Mouse (Mus musculus) limb, embryonic 10.5 days (tissue): ENCODE data around the gene Zpbp. TPM values are rescaled to one million over a fixed set of nuclear protein-coding genes. Genes with fewer than 3 reads are reported as not detected.
A peak's percentile ranks its signal among the peaks of the same experiment; 100 is the strongest.

Source experiments
- DNase-seq: peaks from one replicate; pipeline ENCODE4 v3.0.0-alpha.2; 2017; ENCODE audit warnings: low spot score
- H3K27ac ChIP-seq: fragments of 300-500 bp; sonication (generic); 2 replicates; pipeline ENCODE4 v1.5.1; 2016; ENCODE audit warnings: mild to moderate bottlenecking
- H3K27me3 ChIP-seq: fragments of 300-500 bp; sonication (generic); 2 replicates; pipeline ENCODE4 v1.6.1; 2016; ENCODE audit warnings: low read depth, mild to moderate bottlenecking; ENCODE audit not compliant: poor library complexity, severe bottlenecking
- H3K36me3 ChIP-seq: fragments of 300-500 bp; sonication (generic); 2 replicates; pipeline ENCODE4 v1.6.1; 2016; ENCODE audit warnings: mild to moderate bottlenecking, moderate library complexity
- H3K4me1 ChIP-seq: fragments of 300-500 bp; sonication (generic); 2 replicates; pipeline ENCODE4 v1.6.1; 2016
- H3K4me3 ChIP-seq: fragments of 300-500 bp; sonication (generic); 2 replicates; pipeline ENCODE4 v1.5.1; 2016; ENCODE audit warnings: mild to moderate bottlenecking, moderate library complexity
- H3K9me3 ChIP-seq: fragments of 300-500 bp; sonication (generic); replicated peaks from 2 replicates; pipeline ENCODE4 v1.6.1; 2016; ENCODE audit warnings: mild to moderate bottlenecking
- WGBS: fragments of 180-500 bp; shearing (Covaris S2); methylation state at CpG from one replicate; pipeline ENCODE4 v1.1.7; 2016; 5-methylcytosine and 5-hydroxymethylcytosine counted together
- polyA plus RNA-seq: library from polyadenylated mRNA; unstranded; fragments of >200 nt; fragmentation: Nextera tagmentation; extraction: Ambion mirVana; gene quantifications from 2 replicates; pipeline ENCODE4 v1.2.1, GENCODE M21; 2016

Zpbp gene
- 0.38 and 0.68 TPM in 2 replicates for polyA plus RNA-seq

- Histone ChIP-seq H3K27ac (peak within 1 kb of the TSS; percentile 92), H3K9me3 (no peaks in the 10 kb centered on the region), H3K36me3 (no peaks in the 10 kb centered on the region), H3K4me1 (peaks cover 7% of the 10 kb centered on the region; the same call in 1 of the 2 replicates), H3K27me3 (no peaks in the 10 kb centered on the region), H3K4me3 (peak within 1 kb of the TSS; percentile 67)
- WGBS, result 4% methylated on average over 66 of the region's 66 CpGs
- DNase-seq, result peak; percentile 90
These were observed at the start of gene Zpbp, which contains the start of gene Spata48 for GRCm38 (mm10) chr11:11461635-11462560. TSS of gene Zpbp (minus strand) at chr11:11462408. TSS of gene Spata48 (plus strand) at chr11:11462094.

- no peaks in the 10 kb centered on the region for H3K9me3 ChIP-seq
- H3K36me3 ChIP-seq, result no peaks in the 10 kb centered on the region
- H3K27ac ChIP-seq, result no peak overlapping the region
- no peak for DNase-seq
- no peak overlapping the region for H3K4me3 ChIP-seq
- 66% methylated on average over 2 of the region's 2 CpGs for WGBS
- H3K4me1 ChIP-seq, result no peaks in the 10 kb centered on the region
- no peaks in the 10 kb centered on the region for H3K27me3 ChIP-seq
These were observed 47.2 kb upstream of the Zpbp start for GRCm38 (mm10) chr11:11509413-11509812.

GRCm38 (mm10) chr11:11506187-11506586 lies 44.0 kb upstream of the Zpbp start:
- 79% methylated on average over 2 of the region's 2 CpGs for WGBS

GRCm38 (mm10) chr11:11499944-11500343 lies 37.7 kb upstream of the Zpbp start:
- H3K36me3 ChIP-seq, result no peaks in the 10 kb centered on the region
- H3K4me1 ChIP-seq, result no peaks in the 10 kb centered on the region
- DNase-seq, result peak; percentile 46
- 25% methylated on average over 10 of the region's 10 CpGs for WGBS
- H3K9me3 ChIP-seq, result no peaks in the 10 kb centered on the region
- H3K27ac ChIP-seq, result no peak overlapping the region
- H3K4me3 ChIP-seq, result no peak overlapping the region
- H3K27me3 ChIP-seq, result no peaks in the 10 kb centered on the region

More at GRCm38 (mm10) chr11:11506187-11506586, 44.0 kb upstream of the Zpbp start:
- no peaks in the 10 kb centered on the region for H3K36me3 ChIP-seq
- H3K4me1 ChIP-seq, result no peaks in the 10 kb centered on the region
- H3K27me3 ChIP-seq, result no peaks in the 10 kb centered on the region
- H3K4me3 ChIP-seq, result no peak overlapping the region
- H3K9me3 ChIP-seq, result no peaks in the 10 kb centered on the region
- DNase-seq, result no peak
- no peak overlapping the region for H3K27ac ChIP-seq

- H3K9me3 ChIP-seq, result no peaks in the 10 kb centered on the region
- no peaks in the 10 kb centered on the region for H3K36me3 ChIP-seq
- H3K27me3 ChIP-seq, result no peaks in the 10 kb centered on the region
- 97% methylated on average over 2 of the region's 2 CpGs for WGBS
- DNase-seq, result no peak
- H3K4me1 ChIP-seq, result no peaks in the 10 kb centered on the region
- no peak overlapping the region for H3K27ac ChIP-seq
- H3K4me3 ChIP-seq, result no peak overlapping the region
These were observed 33.5 kb upstream of the Zpbp start for GRCm38 (mm10) chr11:11495697-11496096.

- DNase-seq, result no peak
- H3K9me3 ChIP-seq, result no peaks in the 10 kb centered on the region
- WGBS, result 73% methylated on average over 5 of the region's 5 CpGs
These were observed 29.8 kb upstream of the Zpbp start for GRCm38 (mm10) chr11:11492044-11492443.

GRCm38 (mm10) chr11:11484378-11484777 lies 22.2 kb upstream of the Zpbp start:
- no peak for DNase-seq
- WGBS, result 51% methylated on average over 8 of the region's 8 CpGs
- no peaks in the 10 kb centered on the region for H3K4me1 ChIP-seq
- H3K27ac ChIP-seq, result no peak overlapping the region
- H3K4me3 ChIP-seq, result no peak overlapping the region
- H3K27me3 ChIP-seq, result no peaks in the 10 kb centered on the region
- H3K9me3 ChIP-seq, result no peaks in the 10 kb centered on the region
- H3K36me3 ChIP-seq, result no peaks in the 10 kb centered on the region

More at GRCm38 (mm10) chr11:11492044-11492443, 29.8 kb upstream of the Zpbp start:
- no peak overlapping the region for H3K4me3 ChIP-seq
- no peaks in the 10 kb centered on the region for H3K36me3 ChIP-seq
- H3K27ac ChIP-seq, result no peak overlapping the region
- no peaks in the 10 kb centered on the region for H3K27me3 ChIP-seq
- no peaks in the 10 kb centered on the region for H3K4me1 ChIP-seq

- Histone ChIP-seq H3K4me3 (no peak overlapping the region), H3K27me3 (no peaks in the 10 kb centered on the region), H3K4me1 (no peaks in the 10 kb centered on the region), H3K9me3 (no peaks in the 10 kb centered on the region), H3K36me3 (no peaks in the 10 kb centered on the region), H3K27ac (no peak overlapping the region)
- no peak for DNase-seq
These were observed 6.7 kb upstream of the Zpbp start for GRCm38 (mm10) chr11:11468924-11469323.

- no peaks in the 10 kb centered on the region for H3K27me3 ChIP-seq
- no peak for DNase-seq
- H3K9me3 ChIP-seq, result no peaks in the 10 kb centered on the region
- H3K4me1 ChIP-seq, result peaks cover 7% of the 10 kb centered on the region; the same call in 1 of the 2 replicates
- H3K36me3 ChIP-seq, result no peaks in the 10 kb centered on the region
- H3K27ac ChIP-seq, result peak overlapping the region; percentile 92
- H3K4me3 ChIP-seq, result peak overlapping the region; percentile 67
- WGBS, result 85% methylated on average over 5 of the region's 5 CpGs
These were observed 318 bp upstream of the Zpbp start for GRCm38 (mm10) chr11:11462561-11462890.

GRCm38 (mm10) chr11:11455037-11455436 lies 7.2 kb downstream of the Zpbp start:
- no peaks in the 10 kb centered on the region for H3K9me3 ChIP-seq
- H3K27me3 ChIP-seq, result no peaks in the 10 kb centered on the region
- 37% methylated on average over 2 of the region's 2 CpGs for whole genome bisulfite sequencing
- H3K36me3 ChIP-seq, result no peaks in the 10 kb centered on the region
- no peak for DNase-seq
- no peak overlapping the region for H3K27ac ChIP-seq
- H3K4me1 ChIP-seq, result no peaks in the 10 kb centered on the region
- H3K4me3 ChIP-seq, result no peak overlapping the region

GRCm38 (mm10) chr11:11417356-11417755 lies 44.9 kb downstream of the Zpbp start:
- H3K27me3 ChIP-seq, result no peaks in the 10 kb centered on the region

GRCm38 (mm10) chr11:11414188-11414587 lies 48.0 kb downstream of the Zpbp start:
- Histone ChIP-seq H3K4me1 (no peaks in the 10 kb centered on the region), H3K4me3 (no peak overlapping the region), H3K27me3 (no peaks in the 10 kb centered on the region), H3K36me3 (no peaks in the 10 kb centered on the region), H3K27ac (no peak overlapping the region), H3K9me3 (no peaks in the 10 kb centered on the region)
- 80% methylated on average over 5 of the region's 5 CpGs for WGBS
- DNase-seq, result no peak

More at GRCm38 (mm10) chr11:11417356-11417755, 44.9 kb downstream of the Zpbp start:
- no peaks in the 10 kb centered on the region for H3K4me1 ChIP-seq
- 88% methylated on average over 2 of the region's 2 CpGs for WGBS
- H3K4me3 ChIP-seq, result no peak overlapping the region
- no peak for DNase-seq
- H3K9me3 ChIP-seq, result no peaks in the 10 kb centered on the region
- H3K36me3 ChIP-seq, result no peaks in the 10 kb centered on the region
- no peak overlapping the region for H3K27ac ChIP-seq

GRCm38 (mm10) chr11:11394686-11395085 lies 67.5 kb downstream of the Zpbp start:
- no peak for DNase-seq
- Histone ChIP-seq H3K4me1 (no peaks in the 10 kb centered on the region), H3K4me3 (no peak overlapping the region), H3K27me3 (no peaks in the 10 kb centered on the region), H3K36me3 (no peaks in the 10 kb centered on the region), H3K9me3 (no peaks in the 10 kb centered on the region), H3K27ac (no peak overlapping the region)
- 85% methylated on average over 5 of the region's 5 CpGs for WGBS
